Mouse (Mus musculus): ENCODE measurements at regions not wholly inside any gene's neighbourhood (a gene's known extent, or its start where the extent isn't known, plus 50 kb on each side); places are given as distances from the start of the nearest gene placed in this dataset.

DNA sequence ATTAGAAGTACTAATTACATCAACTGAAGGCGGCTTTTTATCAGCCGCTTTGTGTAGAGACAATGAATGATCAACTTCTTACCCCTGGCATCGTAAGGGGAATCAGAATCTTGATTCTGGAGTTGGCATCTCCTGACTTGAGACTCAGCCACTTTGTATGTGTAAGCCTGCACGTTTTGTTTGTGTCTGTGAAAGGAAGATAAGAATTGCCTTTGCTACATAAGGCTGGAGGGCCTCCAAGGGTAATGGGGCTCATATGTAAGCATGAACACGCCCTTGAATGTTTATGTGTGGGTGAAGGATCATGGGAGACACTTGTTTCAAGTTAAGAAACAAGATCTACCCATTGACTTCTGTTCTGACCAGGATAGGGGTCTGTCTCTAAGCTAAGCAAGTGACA is 652.3 kb downstream of the Dhx35 start:
- H3K79me3 ChIP-seq (ENCODE audit: low read depth): no peaks in the 10 kb centered on the region
- H3K36me3 ChIP-seq (ENCODE audit: control insufficient read depth, insufficient read depth): no peaks in the 10 kb centered on the region
- no peaks in the 10 kb centered on the region for H3K79me2 ChIP-seq (ENCODE audit: control insufficient read depth, insufficient read depth)
- H3ac ChIP-seq (ENCODE audit: control insufficient read depth, insufficient read length, low read depth): no peak overlapping the region
- no peaks in the 10 kb centered on the region for H3K27me3 ChIP-seq (ENCODE audit: control insufficient read depth, insufficient read depth, insufficient read length)
- no peak overlapping the region for H3K4me3 ChIP-seq (ENCODE audit: insufficient read depth, poor library complexity, severe bottlenecking)
- TF ChIP-seq USF1 (IDR thresholded peaks at IDR 0.05; ENCODE audit: low read depth) (no peak), MYOG (IDR thresholded peaks at IDR 0.05; ENCODE audit: control insufficient read depth, extremely low read depth, insufficient read length) (no peak), CEBPB (IDR thresholded peaks at IDR 0.05; ENCODE audit: low read depth) (no peak), FOSL1 (IDR thresholded peaks at IDR 0.05; ENCODE audit: insufficient read depth, low read length, poor library complexity, severe bottlenecking) (no peak), CTCF (IDR thresholded peaks at IDR 0.05; ENCODE audit: control insufficient read depth, insufficient read depth, insufficient read length) (no peak), MAX (IDR thresholded peaks at IDR 0.05) (no peak), MYOD1 (IDR thresholded peaks at IDR 0.05; ENCODE audit: control insufficient read depth, insufficient read length, low read depth) (no peak)

DNA sequence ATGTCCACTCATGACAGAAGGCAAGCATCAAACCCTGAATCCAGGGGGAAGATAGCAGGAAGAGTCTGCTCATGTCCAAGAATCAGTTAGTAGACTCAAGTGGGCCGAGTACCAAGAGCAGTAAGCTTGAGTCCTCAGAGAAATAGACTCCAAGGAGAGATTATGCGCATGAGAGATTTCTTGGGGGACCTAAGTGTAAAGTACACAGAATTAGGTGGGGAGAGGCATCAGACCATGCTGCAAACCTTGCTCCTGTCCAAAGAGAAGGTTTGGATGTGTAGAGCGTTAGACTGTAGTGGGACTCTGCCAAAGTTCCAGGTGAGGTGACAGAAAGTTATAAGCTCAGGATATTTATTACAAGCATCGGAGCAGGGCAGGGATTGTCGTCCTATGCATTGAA is 654.4 kb downstream of the Dhx35 start:
- H3ac ChIP-seq (ENCODE audit: control insufficient read depth, insufficient read length, low read depth): no peak overlapping the region
- H3K79me3 ChIP-seq (ENCODE audit: low read depth): no peaks in the 10 kb centered on the region
- no peak for TF ChIP-seq CEBPB (IDR thresholded peaks at IDR 0.05; ENCODE audit: low read depth)
- no peak for TF ChIP-seq MAX (IDR thresholded peaks at IDR 0.05)
- no peak for TF ChIP-seq MYOG (IDR thresholded peaks at IDR 0.05; ENCODE audit: control insufficient read depth, extremely low read depth, insufficient read length)
- no peak for TF ChIP-seq CTCF (IDR thresholded peaks at IDR 0.05; ENCODE audit: control insufficient read depth, insufficient read depth, insufficient read length)
- TF ChIP-seq MYOD1 (IDR thresholded peaks at IDR 0.05; ENCODE audit: control insufficient read depth, insufficient read length, low read depth): no peak
- TF ChIP-seq FOSL1 (IDR thresholded peaks at IDR 0.05; ENCODE audit: insufficient read depth, low read length, poor library complexity, severe bottlenecking): no peak
- no peak for TF ChIP-seq USF1 (IDR thresholded peaks at IDR 0.05; ENCODE audit: low read depth)
- H3K27me3 ChIP-seq (ENCODE audit: control insufficient read depth, insufficient read depth, insufficient read length): no peaks in the 10 kb centered on the region
- H3K36me3 ChIP-seq (ENCODE audit: control insufficient read depth, insufficient read depth): no peaks in the 10 kb centered on the region
- H3K4me3 ChIP-seq (ENCODE audit: insufficient read depth, poor library complexity, severe bottlenecking): no peak overlapping the region
- H3K79me2 ChIP-seq (ENCODE audit: control insufficient read depth, insufficient read depth): no peaks in the 10 kb centered on the region

DNA sequence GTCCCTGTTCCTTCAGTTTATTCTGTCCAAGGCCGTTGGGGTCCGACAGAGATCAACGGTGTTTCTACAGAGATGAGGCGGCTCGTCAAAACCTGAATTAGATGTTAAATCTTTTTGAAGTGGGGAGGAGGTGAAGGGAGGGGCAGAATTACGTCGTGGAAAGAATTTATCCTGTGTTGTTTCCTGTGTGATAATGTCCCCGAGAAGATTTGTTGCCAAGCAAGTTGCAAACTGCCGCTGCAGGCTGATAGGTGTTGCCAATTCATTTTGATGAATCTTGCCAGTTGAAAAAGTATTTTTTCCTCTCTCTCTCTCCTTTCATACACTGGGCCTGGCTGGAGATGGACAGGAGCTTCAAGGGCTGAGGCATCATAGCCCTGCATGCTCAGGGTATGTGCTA is 656.8 kb downstream of the Dhx35 start:
- Histone ChIP-seq H3K4me3 (ENCODE audit: insufficient read depth, poor library complexity, severe bottlenecking) (no peak overlapping the region), H3K79me3 (ENCODE audit: low read depth) (no peaks in the 10 kb centered on the region), H3K79me2 (ENCODE audit: control insufficient read depth, insufficient read depth) (no peaks in the 10 kb centered on the region), H3K36me3 (ENCODE audit: control insufficient read depth, insufficient read depth) (no peaks in the 10 kb centered on the region), H3ac (ENCODE audit: control insufficient read depth, insufficient read length, low read depth) (no peak overlapping the region), H3K27me3 (ENCODE audit: control insufficient read depth, insufficient read depth, insufficient read length) (no peaks in the 10 kb centered on the region)
- TF ChIP-seq CTCF (IDR thresholded peaks at IDR 0.05; ENCODE audit: control insufficient read depth, insufficient read depth, insufficient read length) (no peak), CEBPB (IDR thresholded peaks at IDR 0.05; ENCODE audit: low read depth) (no peak), FOSL1 (IDR thresholded peaks at IDR 0.05; ENCODE audit: insufficient read depth, low read length, poor library complexity, severe bottlenecking) (no peak), MYOD1 (IDR thresholded peaks at IDR 0.05; ENCODE audit: control insufficient read depth, insufficient read length, low read depth) (no peak), USF1 (IDR thresholded peaks at IDR 0.05; ENCODE audit: low read depth) (no peak), MYOG (IDR thresholded peaks at IDR 0.05; ENCODE audit: control insufficient read depth, extremely low read depth, insufficient read length) (no peak)

DNA sequence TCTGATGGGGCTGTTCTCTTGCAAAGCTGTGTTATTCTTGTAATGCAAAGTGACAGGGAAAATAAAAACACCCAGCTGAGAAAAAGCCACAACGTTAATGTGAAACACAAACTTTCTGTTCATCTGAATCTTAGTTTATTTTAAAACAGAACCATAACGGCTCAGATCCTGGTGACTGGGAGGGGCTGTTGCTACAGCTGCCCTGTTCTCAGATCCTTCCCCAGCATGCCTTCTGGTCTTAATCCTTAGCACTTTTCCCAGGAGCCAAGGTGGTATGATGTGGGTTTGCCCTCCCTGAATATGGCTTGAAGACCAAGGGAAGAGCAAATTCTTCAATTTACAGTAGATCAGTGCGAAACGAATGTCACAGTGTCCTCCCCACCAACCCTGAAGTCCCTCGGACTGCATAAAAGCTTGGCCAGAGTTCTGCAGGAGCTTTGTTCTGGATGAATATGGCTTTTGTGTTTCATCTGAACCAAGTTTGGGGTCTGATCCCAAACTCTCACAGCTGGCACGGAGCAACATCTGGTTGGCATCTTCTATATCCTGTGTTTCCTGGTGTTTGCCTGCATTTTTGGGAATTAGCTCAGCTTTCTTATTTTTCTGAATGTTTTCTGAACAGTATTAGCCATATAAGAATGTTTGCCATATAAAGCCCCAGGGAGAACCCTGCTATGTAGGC is 686.9 kb downstream of the Dhx35 start:
- H3K79me2 ChIP-seq (ENCODE audit: control insufficient read depth, insufficient read depth): no peaks in the 10 kb centered on the region
- no peaks in the 10 kb centered on the region for H3K36me3 ChIP-seq (ENCODE audit: control insufficient read depth, insufficient read depth)
- no peaks in the 10 kb centered on the region for H3K79me3 ChIP-seq (ENCODE audit: low read depth)
- H3K4me3 ChIP-seq (ENCODE audit: insufficient read depth, poor library complexity, severe bottlenecking): no peak overlapping the region
- TF ChIP-seq MAX (IDR thresholded peaks at IDR 0.05): no peak
- no peak for TF ChIP-seq USF1 (IDR thresholded peaks at IDR 0.05; ENCODE audit: low read depth)
- no peak for TF ChIP-seq MYOD1 (IDR thresholded peaks at IDR 0.05; ENCODE audit: control insufficient read depth, insufficient read length, low read depth)
- no peak for TF ChIP-seq FOSL1 (IDR thresholded peaks at IDR 0.05; ENCODE audit: insufficient read depth, low read length, poor library complexity, severe bottlenecking)
- TF ChIP-seq CEBPB (IDR thresholded peaks at IDR 0.05; ENCODE audit: low read depth): no peak
- no peak for TF ChIP-seq CTCF (IDR thresholded peaks at IDR 0.05; ENCODE audit: control insufficient read depth, insufficient read depth, insufficient read length)
- no peak for TF ChIP-seq MYOG (IDR thresholded peaks at IDR 0.05; ENCODE audit: control insufficient read depth, extremely low read depth, insufficient read length)
- H3K27me3 ChIP-seq (ENCODE audit: control insufficient read depth, insufficient read depth, insufficient read length): no peaks in the 10 kb centered on the region
- no peak overlapping the region for H3ac ChIP-seq (ENCODE audit: control insufficient read depth, insufficient read length, low read depth)

DNA sequence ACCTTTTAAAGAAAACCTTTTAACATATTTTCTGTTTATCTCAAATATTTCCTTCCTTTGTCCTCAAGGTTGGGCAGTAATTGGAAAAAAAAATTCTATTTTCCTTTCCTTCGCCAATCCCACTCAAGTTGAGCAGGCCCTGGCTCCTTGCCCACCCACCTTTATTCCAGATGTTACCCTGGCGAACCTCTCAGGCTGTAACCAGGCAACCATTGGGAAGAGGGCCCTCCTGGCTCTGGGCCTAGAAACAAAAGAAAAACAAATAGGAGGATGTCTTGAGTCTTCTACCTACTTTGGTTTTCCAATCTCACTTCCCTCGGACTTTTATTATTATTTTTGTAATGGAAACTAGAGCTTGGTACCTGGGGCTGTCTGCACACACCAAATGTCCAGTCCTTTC is 696.5 kb downstream of the Dhx35 start:
- no peaks in the 10 kb centered on the region for H3K36me3 ChIP-seq (ENCODE audit: control insufficient read depth, insufficient read depth)
- H3ac ChIP-seq (ENCODE audit: control insufficient read depth, insufficient read length, low read depth): no peak overlapping the region
- H3K79me3 ChIP-seq (ENCODE audit: low read depth): no peaks in the 10 kb centered on the region
- TF ChIP-seq CEBPB (IDR thresholded peaks at IDR 0.05; ENCODE audit: low read depth) (no peak), MYOD1 (IDR thresholded peaks at IDR 0.05; ENCODE audit: control insufficient read depth, insufficient read length, low read depth) (no peak), FOSL1 (IDR thresholded peaks at IDR 0.05; ENCODE audit: insufficient read depth, low read length, poor library complexity, severe bottlenecking) (no peak), USF1 (IDR thresholded peaks at IDR 0.05; ENCODE audit: low read depth) (no peak), MAX (IDR thresholded peaks at IDR 0.05) (no peak), CTCF (IDR thresholded peaks at IDR 0.05; ENCODE audit: control insufficient read depth, insufficient read depth, insufficient read length) (no peak), MYOG (IDR thresholded peaks at IDR 0.05; ENCODE audit: control insufficient read depth, extremely low read depth, insufficient read length) (no peak)
- no peak overlapping the region for H3K4me3 ChIP-seq (ENCODE audit: insufficient read depth, poor library complexity, severe bottlenecking)
- no peaks in the 10 kb centered on the region for H3K27me3 ChIP-seq (ENCODE audit: control insufficient read depth, insufficient read depth, insufficient read length)
- no peaks in the 10 kb centered on the region for H3K79me2 ChIP-seq (ENCODE audit: control insufficient read depth, insufficient read depth)
